Mouse (Mus musculus) liver, adult 2 months (tissue): ENCODE measurements around the gene Ccin.

Experiments
- CTCF ChIP-seq: fragments of 200-500 bp; IDR thresholded peaks from 2 replicates; pipeline ENCODE4 v1.5.1; 2011; ENCODE audit warnings: low read depth, low read length, control low read depth
- POLR2A ChIP-seq: fragments of 200-500 bp; IDR thresholded peaks from 2 replicates; pipeline ENCODE4 v1.6.1; 2011; ENCODE audit warnings: low read length, control low read depth; ENCODE audit not compliant: insufficient read depth; ENCODE audit errors: extremely low read depth

DNA sequence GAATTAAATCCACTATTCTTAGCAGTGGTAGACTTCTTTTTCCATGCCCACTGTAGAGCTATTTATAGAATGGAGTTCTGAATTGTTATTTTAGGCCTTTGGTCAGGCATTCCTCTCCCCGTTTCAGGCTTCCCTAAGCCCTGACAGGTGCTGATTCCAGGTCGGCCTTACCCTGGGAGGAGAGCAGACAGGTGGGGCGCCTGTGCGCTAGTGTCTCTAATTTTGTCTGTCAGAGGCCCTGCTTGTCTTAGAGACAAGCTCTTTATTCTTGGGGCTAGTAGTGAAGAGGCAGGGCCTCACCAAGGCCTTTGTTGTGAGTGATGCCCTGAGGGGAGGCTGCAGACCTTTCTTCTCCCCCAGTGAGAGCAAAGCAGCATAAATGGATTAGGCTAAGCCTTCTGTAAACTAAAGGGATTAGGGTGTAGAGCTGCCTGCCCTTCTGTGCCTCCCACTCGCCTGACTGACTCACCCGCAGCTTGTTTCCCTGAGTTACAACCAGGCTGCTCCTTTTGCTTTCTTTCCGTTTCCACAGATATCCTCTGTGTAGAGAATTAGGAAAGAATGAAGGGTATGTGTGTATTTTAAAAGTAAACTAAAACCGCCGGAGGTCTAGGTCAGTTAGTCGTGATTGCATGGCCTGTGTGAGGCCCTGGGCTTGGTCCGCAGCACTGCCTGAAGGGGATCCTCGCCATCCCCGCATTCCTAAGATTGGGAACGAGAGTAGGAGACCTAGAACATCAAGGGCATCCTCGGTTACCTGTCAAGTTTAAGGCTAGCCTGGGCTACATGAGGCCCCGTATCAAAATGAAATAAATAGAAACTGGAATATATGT is 45.2 kb downstream of the Ccin start:
- TF ChIP-seq POLR2A (no peak), CTCF (no peak)
